Mouse (Mus musculus) lung, adult 2 months (tissue): ENCODE measurements around the gene Kdm3a.

Experiments
- CTCF ChIP-seq: fragments of 200-500 bp; IDR thresholded peaks from 2 replicates; pipeline ENCODE4 v1.5.1; 2011; ENCODE audit warnings: mild to moderate bottlenecking, low read length, control low read depth; ENCODE audit not compliant: insufficient read depth
- POLR2A ChIP-seq: fragments of 200-500 bp; IDR thresholded peaks from 2 replicates; pipeline ENCODE4 v1.6.1; 2011; ENCODE audit warnings: low read depth, mild to moderate bottlenecking, control low read depth, low read length, borderline replicate concordance; ENCODE audit errors: extremely low read depth

DNA sequence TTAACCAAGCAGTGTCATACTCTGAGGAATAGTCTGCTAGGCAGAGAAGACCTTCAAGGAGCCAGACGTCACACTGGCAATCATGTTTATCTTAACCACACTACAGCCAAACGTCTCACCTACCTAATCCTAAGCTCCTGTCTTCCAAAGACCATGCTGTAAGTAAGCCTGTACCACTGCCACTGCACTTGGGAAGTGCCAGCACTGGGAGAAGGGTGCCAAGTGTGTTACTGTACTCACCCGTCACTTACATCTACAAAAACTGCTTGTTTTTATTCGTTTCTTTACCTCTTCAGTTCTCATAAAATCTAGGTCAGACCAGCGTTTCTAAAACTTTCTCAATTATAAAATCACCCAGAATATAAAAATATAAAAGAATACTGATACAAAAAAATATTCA, 15.8 kb downstream of the Kdm3a start:
- TF ChIP-seq CTCF (no peak), POLR2A (no peak)
